Mouse (Mus musculus) thymus, postnatal 36 days (tissue): ENCODE results near the gene Grasp.

Experiments
- DNase-seq, 2 experiments: peaks; one replicate each; pipeline ENCODE4 v3.0.0; 2022; ENCODE audit warnings: mixed read lengths in 2 of 2

Grasp gene

GRCm38 (mm10) chr15:101277351-101277899 lies 53.4 kb downstream of the Grasp start:
- DNase-seq = no peak

GRCm38 (mm10) chr15:101278589-101278988 lies 54.6 kb downstream of the Grasp start:
- DNase-seq = no peak

- DNase-seq = no peak
These were observed 55.5 kb downstream of the Grasp start for GRCm38 (mm10) chr15:101279430-101279999.
